Mouse (Mus musculus): ENCODE data around the gene Myh7.

GRCm38 (mm10) chr14:55014591-55014990 lies 20.2 kb upstream of the Myh7 start:
- TF ChIP-seq POLR2A (IDR thresholded peaks at IDR 0.05; ENCODE audit: borderline replicate concordance, insufficient read depth, low read length) = no peak
- no peak for TF ChIP-seq CTCF (IDR thresholded peaks at IDR 0.05; ENCODE audit: borderline replicate concordance, insufficient read depth, low read depth, low read length)

All from cerebellum, adult 2 months (tissue).